Mouse (Mus musculus): ENCODE measurements around the gene Arhgef16. TPM values are rescaled to one million over a fixed set of nuclear protein-coding genes. Genes with fewer than 3 reads are reported as not detected.

Arhgef16 gene
- total RNA-seq, 2 experiments from 2014 or later: 0.38 to 1.0 TPM

- no peak for DNase-seq
- intact Hi-C loops (cut with DNase I): loop anchor here (10.0 kb wide), 1 partner anchor 233 kb away; no protein-coding TSS in a partner anchor
These were observed 3.7 kb downstream of the Arhgef16 start for GRCm38 (mm10) chr4:154297761-154298160.

- no peak for DNase-seq
- intact Hi-C loops (cut with DNase I): loop anchor here (10.0 kb wide), 1 partner anchor 229 kb away; no protein-coding TSS in a partner anchor
These were observed 7.2 kb downstream of the Arhgef16 start for GRCm38 (mm10) chr4:154294262-154294731.

GRCm38 (mm10) chr4:154293735-154294201 is 7.7 kb downstream of the Arhgef16 start:
- intact Hi-C loops (cut with DNase I): loop anchor here (10.0 kb wide), 1 partner anchor 229 kb away; no protein-coding TSS in a partner anchor

GRCm38 (mm10) chr4:154283671-154284070 is 17.8 kb downstream of the Arhgef16 start:
- DNase-seq: no peak
- intact Hi-C loops (cut with DNase I): no loop called here

More at GRCm38 (mm10) chr4:154293735-154294201, 7.7 kb downstream of the Arhgef16 start:
- no peak for DNase-seq

- intact Hi-C loops (cut with DNase I): loop anchor here (10.0 kb wide), 1 partner anchor 115 kb away; the partner anchor contains the start of gene Tprgl
- DNase-seq: no peak
These were observed 22.0 kb downstream of the Arhgef16 start for GRCm38 (mm10) chr4:154279481-154279880.

- intact Hi-C loops (cut with DNase I): loop anchor here (10.0 kb wide), 1 partner anchor 108 kb away; the partner anchor contains the start of gene Tprgl
- DNase-seq: peak; percentile 64
These were observed 28.5 kb downstream of the Arhgef16 start for GRCm38 (mm10) chr4:154273000-154273399.

GRCm38 (mm10) chr4:154269520-154269919 is 32.0 kb downstream of the Arhgef16 start:
- no peak for DNase-seq
- intact Hi-C loops (cut with DNase I): no loop called here

GRCm38 (mm10) chr4:154267511-154267910 is 34.0 kb downstream of the Arhgef16 start:
- intact Hi-C loops (cut with DNase I): no loop called here
- DNase-seq: peak; percentile 37

GRCm38 (mm10) chr4:154262071-154262470 is 39.4 kb downstream of the Arhgef16 start:
- DNase-seq: no peak
- intact Hi-C loops (cut with DNase I): no loop called here

GRCm38 (mm10) chr4:154260755-154261154 is 40.7 kb downstream of the Arhgef16 start:
- intact Hi-C loops (cut with DNase I): no loop called here
- DNase-seq: no peak

- intact Hi-C loops (cut with DNase I): no loop called here
These were observed 48.8 kb downstream of the Arhgef16 start for GRCm38 (mm10) chr4:154252537-154253255.

GRCm38 (mm10) chr4:154249316-154249715 is 52.2 kb downstream of the Arhgef16 start:
- no peak for DNase-seq
- intact Hi-C loops (cut with DNase I): no loop called here

More at GRCm38 (mm10) chr4:154252537-154253255, 48.8 kb downstream of the Arhgef16 start:
- DNase-seq: peak; percentile 68

GRCm38 (mm10) chr4:154248092-154248805 is 53.2 kb downstream of the Arhgef16 start:
- DNase-seq: no peak
- intact Hi-C loops (cut with DNase I): no loop called here

- intact Hi-C loops (cut with DNase I): no loop called here
- DNase-seq: no peak
These were observed 54.0 kb downstream of the Arhgef16 start for GRCm38 (mm10) chr4:154247207-154248091.

GRCm38 (mm10) chr4:154246115-154247040 is 55.1 kb downstream of the Arhgef16 start:
- DNase-seq: peak; percentile 79
- intact Hi-C loops (cut with DNase I): no loop called here

GRCm38 (mm10) chr4:154245342-154245741 is 56.1 kb downstream of the Arhgef16 start:
- DNase-seq: peak; percentile 55
- intact Hi-C loops (cut with DNase I): no loop called here

GRCm38 (mm10) chr4:154240608-154241007 is 60.9 kb downstream of the Arhgef16 start:
- intact Hi-C loops (cut with DNase I): no loop called here
- no peak for DNase-seq

- DNase-seq: no peak
These were observed 62.3 kb downstream of the Arhgef16 start for GRCm38 (mm10) chr4:154239199-154239598.

GRCm38 (mm10) chr4:154237306-154237705 is 64.2 kb downstream of the Arhgef16 start:
- intact Hi-C loops (cut with DNase I): no loop called here
- no peak for DNase-seq

More at GRCm38 (mm10) chr4:154239199-154239598, 62.3 kb downstream of the Arhgef16 start:
- intact Hi-C loops (cut with DNase I): no loop called here

Data from left cerebral cortex, postnatal 4 days (tissue).